ENCODE assay signal across 8 mouse cellular contexts in genomic region chr1:42693101-42693715, GRCm38 (mm10). TPM values are rescaled to one million over a fixed set of nuclear protein-coding genes. Genes with fewer than 3 reads are reported as not detected.
DNase-seq lines count a peak whose midpoint lies in the region; ATAC-seq and TF ChIP-seq lines count a peak whose summit lies in the region.

No protein-coding gene starts in this region.

- H3K9ac ChIP-seq in heart, embryonic 15.5 days: no peak overlapping the region
- H3K9ac ChIP-seq in heart, adult 2 months (ENCODE audit: low read depth, low read length): no peak overlapping the region
- peak overlapping the region; percentile 79 for H3K9ac ChIP-seq in forebrain, embryonic 12.5 days
- no peak overlapping the region for H3K9ac ChIP-seq in limb, embryonic 14.5 days (ENCODE audit: low read depth, low read length, severe bottlenecking)

- peak overlapping the region; percentile 89 for H3K4me2 ChIP-seq in heart, embryonic 15.5 days
- peak overlapping the region; percentile 94 for H3K4me2 ChIP-seq in forebrain, embryonic 12.5 days
- peak overlapping the region; percentile 79 for H3K4me2 ChIP-seq in limb, embryonic 14.5 days (replicated peaks; ENCODE audit: low read depth, low read length, severe bottlenecking)

- H3K27ac ChIP-seq in heart, embryonic 15.5 days: no peak overlapping the region
- H3K27ac ChIP-seq in heart, adult 2 months: no peak overlapping the region
- H3K27ac ChIP-seq in forebrain, embryonic 12.5 days: peak overlapping the region; percentile 99
- H3K27ac ChIP-seq in limb, embryonic 14.5 days (replicated peaks; ENCODE audit: low read depth, low read length): no peak overlapping the region

- H3K4me3 ChIP-seq in heart, embryonic 15.5 days: peak overlapping the region; percentile 53
- no peak overlapping the region for H3K4me3 ChIP-seq in heart, adult 2 months
- peak overlapping the region; percentile 99 for H3K4me3 ChIP-seq in forebrain, embryonic 12.5 days (replicated peaks)
- H3K4me3 ChIP-seq in limb, embryonic 14.5 days (replicated peaks; ENCODE audit: low read length): peak overlapping the region; percentile 45

- H3K9me3 ChIP-seq in heart, embryonic 15.5 days (replicated peaks): no peaks in the 10 kb centered on the region
- H3K9me3 ChIP-seq in forebrain, embryonic 12.5 days: no peaks in the 10 kb centered on the region
- no peaks in the 10 kb centered on the region for H3K9me3 ChIP-seq in limb, embryonic 14.5 days (ENCODE audit: control insufficient read depth, low read length)

- TF ChIP-seq CTCF in heart, adult 2 months (IDR thresholded peaks at IDR 0.05): no peak

- H3K79me2 ChIP-seq in heart, adult 2 months (replicated peaks; ENCODE audit: control insufficient read depth, insufficient read depth, low read length): no peaks in the 10 kb centered on the region

- TF ChIP-seq EP300 in heart, adult 2 months (IDR thresholded peaks at IDR 0.05; ENCODE audit: insufficient read depth, low read depth, low read length): no peak

- H3K4me1 ChIP-seq in heart, embryonic 15.5 days (replicated peaks): peaks cover 40% of the 10 kb centered on the region
- no peaks in the 10 kb centered on the region for H3K4me1 ChIP-seq in heart, adult 2 months (ENCODE audit: control insufficient read depth, insufficient read depth, low read length)
- H3K4me1 ChIP-seq in forebrain, embryonic 12.5 days: peaks cover 22% of the 10 kb centered on the region
- peaks cover 18% of the 10 kb centered on the region for H3K4me1 ChIP-seq in limb, embryonic 14.5 days (ENCODE audit: control insufficient read depth, insufficient read depth, low read length)

- peaks cover 96% of the 10 kb centered on the region for H3K27me3 ChIP-seq in heart, embryonic 15.5 days
- peaks cover 33% of the 10 kb centered on the region for H3K27me3 ChIP-seq in heart, adult 2 months (ENCODE audit: control insufficient read depth, insufficient read depth, low read length)
- no peaks in the 10 kb centered on the region; the same call in 1 of the 2 replicates for H3K27me3 ChIP-seq in forebrain, embryonic 12.5 days
- H3K27me3 ChIP-seq in limb, embryonic 14.5 days (ENCODE audit: control insufficient read depth, insufficient read depth, low read length): peaks cover 90% of the 10 kb centered on the region

- H3K36me3 ChIP-seq in heart, embryonic 15.5 days: no peaks in the 10 kb centered on the region
- H3K36me3 ChIP-seq in heart, adult 2 months (ENCODE audit: control insufficient read depth, insufficient read depth, low read length): no peaks in the 10 kb centered on the region
- H3K36me3 ChIP-seq in forebrain, embryonic 12.5 days (replicated peaks): peaks cover 10% of the 10 kb centered on the region
- no peaks in the 10 kb centered on the region for H3K36me3 ChIP-seq in limb, embryonic 14.5 days (ENCODE audit: control insufficient read depth, insufficient read depth, low read length)

- no peak for DNase-seq in heart, adult 2 months
- DNase-seq in NIH3T3 (ENCODE audit: low read depth): peak; percentile 11
- DNase-seq in limb, embryonic 14.5 days (ENCODE audit: low spot score): no peak
- no peak for DNase-seq in B cell, adult 2 months
- no peak for DNase-seq in right cerebral cortex, postnatal 4 days
- DNase-seq in urinary bladder, postnatal 10 days (ENCODE audit: low spot score): no peak

- no peak for TF ChIP-seq POLR2A in heart, adult 2 months (IDR thresholded peaks at IDR 0.05; ENCODE audit: insufficient read depth, low read depth, low read length)
- TF ChIP-seq POLR2A in limb, embryonic 14.5 days (IDR thresholded peaks at IDR 0.05; ENCODE audit: borderline replicate concordance, extremely low read depth, insufficient read depth, insufficient read length): no peak

- 1% methylated on average over 21 of the region's 21 CpGs for WGBS in heart, embryonic 15.5 days
- WGBS in heart, adult 2 months: 3% methylated on average over 21 of the region's 21 CpGs
- WGBS in forebrain, embryonic 12.5 days: under 1% methylated on average over 21 of the region's 21 CpGs
- under 1% methylated on average over 21 of the region's 21 CpGs for WGBS in limb, embryonic 14.5 days

- intact Hi-C loops in heart, adult 2 months (cut with DNase I): loop anchor here (5.0 to 10.0 kb wide), 2 partner anchors 796 to 1428 kb away; no protein-coding TSS in a partner anchor

- ATAC-seq in heart, embryonic 15.5 days (replicated peaks; ENCODE audit: insufficient number of reproducible peaks, insufficient read depth, low FRiP score, low read depth): no peak
- no peak; the same call in 1 of the 2 replicates for ATAC-seq in forebrain, embryonic 12.5 days (ENCODE audit: low FRiP score)
- no peak for ATAC-seq in limb, embryonic 14.5 days (ENCODE audit: low FRiP score, low read depth)

RNA-seq across cellular contexts. Expression of gene Pou3f3, which starts 2.4 kb away (rescaled TPM):
- 0.03 and 0.06 TPM in 2 replicates for polyA plus RNA-seq in heart, embryonic 15.5 days (2015; fragmentation: Nextera tagmentation; extraction: Ambion mirVana)
- not detected for total RNA-seq in heart, adult 2 months (2021)
- polyA plus RNA-seq in heart, adult 2 months (2012; rRNA removed): not detected in 2 replicates
- polyA plus RNA-seq in forebrain, embryonic 12.5 days (2016; fragmentation: Nextera tagmentation; extraction: Ambion mirVana): 38.2 and 46.0 TPM in 2 replicates
- 3.2 and 4.0 TPM in 2 replicates for polyA plus RNA-seq in limb, embryonic 14.5 days (2012; rRNA removed)
- polyA plus RNA-seq in limb, embryonic 14.5 days (2014; fragmentation: Nextera tagmentation; extraction: Ambion mirVana): 0.77 and 0.90 TPM in 2 replicates
